Mouse (Mus musculus): ENCODE measurements around the gene Supt7l.
A peak's percentile ranks its signal among the peaks of the same experiment; 100 is the strongest.

Gene Supt7l

GRCm38 (mm10) chr5:31492031-31492430, 35.6 kb downstream of the Supt7l start:
- no peak for DNase-seq (ENCODE audit: low spot score)

- no peak for DNase-seq (ENCODE audit: low spot score)
Observed at GRCm38 (mm10) chr5:31489116-31489769, 38.4 kb downstream of the Supt7l start.

GRCm38 (mm10) chr5:31487889-31488288, 39.7 kb downstream of the Supt7l start:
- no peak for DNase-seq (ENCODE audit: low spot score)

DNA sequence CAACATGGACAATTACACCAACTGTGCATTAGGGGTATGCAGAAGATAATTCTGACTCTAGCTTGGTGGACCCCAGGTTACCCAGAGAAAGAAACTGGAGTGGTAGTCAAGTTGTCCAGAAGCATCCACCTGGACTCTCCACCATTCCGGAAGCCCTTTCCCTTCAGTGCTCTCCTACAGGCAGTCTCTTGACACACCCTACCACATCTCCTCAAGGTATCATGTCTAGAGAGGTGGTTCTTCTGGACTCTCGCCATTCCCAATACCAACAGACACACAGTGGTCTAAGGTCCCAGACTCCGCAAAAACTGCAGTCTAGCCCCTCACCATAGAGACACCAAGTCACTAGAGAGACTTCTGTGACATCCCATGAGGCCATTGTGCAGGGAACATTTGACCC, 42.2 kb downstream of the Supt7l start, which contains the start of gene 4930548H24Rik:
4930548H24Rik (plus strand) TSS at position 301 of the 400 bp plus-strand sequence.
- DNase-seq (ENCODE audit: low spot score): no peak

GRCm38 (mm10) chr5:31480536-31480935, 47.1 kb downstream of the Supt7l start:
- no peak for DNase-seq (ENCODE audit: low spot score)

- peak; percentile 61 for DNase-seq (ENCODE audit: low spot score)
Observed at GRCm38 (mm10) chr5:31470334-31470733, 57.3 kb downstream of the Supt7l start.

DNA sequence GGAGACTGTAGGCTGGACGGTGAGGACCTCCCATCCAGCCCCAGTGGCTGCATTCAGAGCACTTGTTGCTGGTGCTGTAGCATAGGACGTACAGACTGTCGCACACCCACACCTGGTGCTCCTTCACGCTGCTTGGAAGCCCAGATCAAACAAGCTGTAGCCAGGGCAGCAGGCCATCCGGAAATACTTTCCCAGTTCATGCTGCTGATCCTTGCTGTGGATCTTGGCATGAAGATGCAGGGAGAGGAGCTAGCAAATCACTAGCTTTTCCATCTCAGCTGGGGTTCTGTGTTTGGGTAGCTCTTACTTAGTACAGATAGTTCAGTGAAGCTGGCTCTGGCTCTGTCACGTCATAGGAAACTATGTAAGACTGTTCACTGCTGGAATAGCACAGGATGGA, 57.9 kb downstream of the Supt7l start:
- no peak for DNase-seq (ENCODE audit: low spot score)

DNA sequence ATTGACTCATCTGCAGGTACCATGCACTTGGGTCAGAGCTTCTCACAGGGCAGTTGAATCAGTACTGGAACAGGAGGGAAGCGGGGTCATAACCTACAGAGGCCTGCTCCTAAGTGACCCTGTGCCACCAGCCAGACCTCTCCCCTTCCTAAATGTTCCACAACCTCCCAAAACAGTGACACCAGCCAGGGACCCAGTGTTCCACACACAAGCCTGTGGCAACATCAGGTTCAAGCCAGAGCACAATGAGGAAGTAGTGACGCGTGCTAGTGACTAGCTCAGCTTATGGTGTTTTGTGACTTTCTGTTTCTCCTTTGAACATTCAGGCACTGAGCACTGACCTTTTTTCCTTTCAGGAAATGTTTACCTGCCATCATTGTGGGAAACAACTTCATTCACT, 59.8 kb downstream of the Supt7l start:
- no peak for DNase-seq (ENCODE audit: low spot score)
